Mouse (Mus musculus): Measurements from ENCODE around the gene Dock1. TPM values are rescaled to one million over a fixed set of nuclear protein-coding genes. Genes with fewer than 3 reads are reported as not detected.

Gene Dock1
- polyA plus RNA-seq, 1 experiment, result 14.3 TPM

DNA sequence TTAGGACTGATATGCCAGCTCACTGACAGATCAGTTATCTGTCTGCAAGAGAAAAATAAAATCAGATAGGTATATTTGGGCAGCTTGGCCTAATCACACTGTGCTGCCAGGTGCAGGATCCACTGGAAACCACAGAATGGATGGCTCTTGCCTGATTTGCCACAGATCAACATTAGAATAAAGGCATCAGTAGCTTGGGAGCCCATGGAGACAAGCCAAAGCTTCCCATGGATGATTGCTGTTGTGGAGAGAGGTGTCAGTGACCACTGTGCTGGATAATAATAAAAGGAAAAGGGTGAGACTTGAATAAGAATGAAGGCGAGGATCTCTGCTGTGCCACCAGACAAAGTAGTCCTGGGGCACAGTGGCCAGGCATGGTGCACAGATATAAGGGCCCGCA lies 540.4 kb downstream of the Dock1 start:
- Histone ChIP-seq H3K27ac (ENCODE audit: insufficient read depth, low read length) (no peak overlapping the region), H3K4me3 (ENCODE audit: insufficient read depth, low read length) (no peak overlapping the region), H3K4me1 (ENCODE audit: control insufficient read depth, insufficient read depth, low read length) (no peaks in the 10 kb centered on the region)
- TF ChIP-seq POLR2A (IDR thresholded peaks at IDR 0.05; ENCODE audit: extremely low read depth, insufficient read depth, low read length) (no peak), CTCF (IDR thresholded peaks at IDR 0.05; ENCODE audit: extremely low read depth, insufficient read depth, low read length) (no peak)

DNA sequence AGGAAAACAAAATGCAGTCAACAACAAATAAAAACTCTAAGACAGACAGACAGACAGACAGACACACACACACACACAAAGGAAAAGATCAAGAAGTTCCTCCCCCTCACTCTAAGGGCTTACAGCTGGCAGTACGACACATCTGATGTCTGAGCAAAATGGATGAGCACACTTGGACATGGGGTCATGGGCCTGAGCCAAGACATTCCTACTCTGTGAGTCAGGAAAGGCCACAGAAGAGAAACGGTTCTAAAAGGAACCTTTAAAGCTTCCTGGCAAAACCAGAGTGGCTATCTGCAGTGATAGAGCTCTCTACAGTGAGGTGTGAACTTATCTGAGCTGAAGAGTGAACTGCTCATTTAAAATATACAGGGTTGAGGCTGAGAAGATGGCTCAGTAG lies 542.1 kb downstream of the Dock1 start:
- H3K27ac ChIP-seq (ENCODE audit: insufficient read depth, low read length), result no peak overlapping the region
- no peak overlapping the region for H3K4me3 ChIP-seq (ENCODE audit: insufficient read depth, low read length)
- H3K4me1 ChIP-seq (ENCODE audit: control insufficient read depth, insufficient read depth, low read length), result no peaks in the 10 kb centered on the region
- no peak for TF ChIP-seq POLR2A (IDR thresholded peaks at IDR 0.05; ENCODE audit: extremely low read depth, insufficient read depth, low read length)
- no peak for TF ChIP-seq CTCF (IDR thresholded peaks at IDR 0.05; ENCODE audit: extremely low read depth, insufficient read depth, low read length)

DNA sequence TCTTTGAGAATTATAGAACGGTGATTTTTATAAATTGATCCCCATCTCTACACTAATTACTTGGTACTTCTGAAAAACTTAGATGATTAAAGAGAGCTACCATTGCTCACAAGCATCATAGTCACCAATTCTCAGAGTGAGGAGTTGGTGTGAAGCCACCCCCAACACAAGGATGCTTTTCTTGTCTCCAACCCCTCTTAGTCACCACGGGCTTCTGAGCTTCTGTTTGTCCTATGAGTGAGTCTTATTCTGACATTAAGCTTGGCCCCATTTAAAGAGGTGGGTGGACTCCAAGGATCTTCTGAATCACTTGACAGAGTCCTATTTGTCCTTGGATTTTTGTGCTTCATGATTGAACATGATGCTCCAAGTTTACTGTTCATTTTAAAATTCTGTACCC lies 551.0 kb downstream of the Dock1 start:
- Histone ChIP-seq H3K27ac (ENCODE audit: insufficient read depth, low read length) (no peak overlapping the region), H3K4me1 (ENCODE audit: control insufficient read depth, insufficient read depth, low read length) (no peaks in the 10 kb centered on the region), H3K4me3 (ENCODE audit: insufficient read depth, low read length) (no peak overlapping the region)
- TF ChIP-seq POLR2A (IDR thresholded peaks at IDR 0.05; ENCODE audit: extremely low read depth, insufficient read depth, low read length) (no peak), CTCF (IDR thresholded peaks at IDR 0.05; ENCODE audit: extremely low read depth, insufficient read depth, low read length) (no peak)
